Mouse (Mus musculus): ENCODE results near the gene Nfib.

DNA sequence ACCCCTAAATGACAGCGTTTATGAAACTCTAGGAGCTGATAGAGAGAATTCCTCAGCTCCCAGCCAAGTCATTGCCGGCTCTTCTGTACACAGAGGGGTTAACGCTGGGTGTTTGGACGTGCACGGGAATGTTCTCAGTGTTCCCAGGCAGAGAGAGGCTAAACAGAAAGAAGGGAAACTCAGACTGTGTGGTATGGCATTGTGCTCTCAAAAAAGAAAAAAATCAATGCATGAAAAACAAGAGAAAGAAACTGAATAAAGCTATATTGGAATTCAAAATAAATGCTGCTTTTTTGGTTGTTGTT is 455.2 kb downstream of the Nfib start:
- no peak for TF ChIP-seq POLR2A (IDR thresholded peaks at IDR 0.05; ENCODE audit: extremely low read depth, insufficient read depth, low read length)
- no peak for TF ChIP-seq CTCF (IDR thresholded peaks at IDR 0.05; ENCODE audit: low read depth, low read length)

Data from liver, adult 2 months (tissue).